Mouse (Mus musculus) lung, postnatal 0 days (tissue): ENCODE data around the gene Slc12a3. TPM values are rescaled to one million over a fixed set of nuclear protein-coding genes. Genes with fewer than 3 reads are reported as not detected.

ENCODE experiments used
- ATAC-seq: fragments of 200-750 bp; cut with Nextera tagmentation; 2 replicates; pipeline ENCODE4 v1.8.0; 2017; ENCODE audit warnings: moderate library complexity
- DNase-seq: peaks from one replicate; pipeline ENCODE4 v3.0.0-alpha.2; 2016; ENCODE audit warnings: low spot score
- H3K27ac ChIP-seq: fragments of 300-500 bp; sonication (generic); 2 replicates; pipeline ENCODE4 v1.5.1; 2014; ENCODE audit warnings: antibody characterized with exemption, mild to moderate bottlenecking, low read length, mixed read lengths
- H3K27me3 ChIP-seq: fragments of 300-500 bp; sonication (generic); replicated peaks from 2 replicates; pipeline ENCODE4 v1.6.1; 2014; ENCODE audit warnings: low read length, mixed read lengths; ENCODE audit not compliant: insufficient read depth
- H3K36me3 ChIP-seq: fragments of 300-500 bp; sonication (generic); 2 replicates; pipeline ENCODE4 v1.6.1; 2014; ENCODE audit warnings: low read length, mixed read lengths; ENCODE audit not compliant: insufficient read depth
- H3K4me1 ChIP-seq: fragments of 300-500 bp; sonication (generic); 2 replicates; pipeline ENCODE4 v1.6.1; 2014; ENCODE audit warnings: antibody characterized with exemption, low read depth, low read length, mixed read lengths; ENCODE audit not compliant: insufficient read depth
- H3K4me2 ChIP-seq: fragments of 300-500 bp; sonication (generic); replicated peaks from 2 replicates; pipeline ENCODE4 v1.6.1; 2014; ENCODE audit warnings: low read depth, mild to moderate bottlenecking, low read length, moderate library complexity, mixed read lengths
- H3K4me3 ChIP-seq: fragments of 300-500 bp; sonication (generic); 2 replicates; pipeline ENCODE4 v1.5.1; 2014; ENCODE audit warnings: low read depth, low read length
- H3K9ac ChIP-seq: fragments of 300-500 bp; sonication (generic); replicated peaks from 2 replicates; pipeline ENCODE4 v1.6.1; 2014; ENCODE audit warnings: low read depth, mild to moderate bottlenecking
- H3K9me3 ChIP-seq: fragments of 300-500 bp; sonication (generic); 2 replicates; pipeline ENCODE4 v1.6.1; 2016; ENCODE audit warnings: low read length, mixed read lengths
- CTCF ChIP-seq: IDR thresholded peaks from 2 replicates; pipeline ENCODE4 v1.5.1; 2016; ENCODE audit warnings: antibody characterized with exemption, mild to moderate bottlenecking
- EP300 ChIP-seq: IDR thresholded peaks from 2 replicates; pipeline ENCODE4 v1.6.1; 2016; ENCODE audit warnings: antibody characterized with exemption, mild to moderate bottlenecking, control low read depth
- WGBS: fragments of 180-500 bp; shearing (Covaris S2); extraction: QIAGEN DNeasy Blood & Tissue Kit; methylation state at CpG from one replicate; pipeline ENCODE4 v1.1.7; 2014; 5-methylcytosine and 5-hydroxymethylcytosine counted together
- polyA plus RNA-seq: library from polyadenylated mRNA; unstranded; fragments of >200 nt; fragmentation: Nextera tagmentation; extraction: Ambion mirVana; gene quantifications from 2 replicates; pipeline ENCODE4 v1.2.1, GENCODE M21; 2015

Slc12a3 gene
- 0.11 and 0.12 TPM in 2 replicates for polyA plus RNA-seq

DNA sequence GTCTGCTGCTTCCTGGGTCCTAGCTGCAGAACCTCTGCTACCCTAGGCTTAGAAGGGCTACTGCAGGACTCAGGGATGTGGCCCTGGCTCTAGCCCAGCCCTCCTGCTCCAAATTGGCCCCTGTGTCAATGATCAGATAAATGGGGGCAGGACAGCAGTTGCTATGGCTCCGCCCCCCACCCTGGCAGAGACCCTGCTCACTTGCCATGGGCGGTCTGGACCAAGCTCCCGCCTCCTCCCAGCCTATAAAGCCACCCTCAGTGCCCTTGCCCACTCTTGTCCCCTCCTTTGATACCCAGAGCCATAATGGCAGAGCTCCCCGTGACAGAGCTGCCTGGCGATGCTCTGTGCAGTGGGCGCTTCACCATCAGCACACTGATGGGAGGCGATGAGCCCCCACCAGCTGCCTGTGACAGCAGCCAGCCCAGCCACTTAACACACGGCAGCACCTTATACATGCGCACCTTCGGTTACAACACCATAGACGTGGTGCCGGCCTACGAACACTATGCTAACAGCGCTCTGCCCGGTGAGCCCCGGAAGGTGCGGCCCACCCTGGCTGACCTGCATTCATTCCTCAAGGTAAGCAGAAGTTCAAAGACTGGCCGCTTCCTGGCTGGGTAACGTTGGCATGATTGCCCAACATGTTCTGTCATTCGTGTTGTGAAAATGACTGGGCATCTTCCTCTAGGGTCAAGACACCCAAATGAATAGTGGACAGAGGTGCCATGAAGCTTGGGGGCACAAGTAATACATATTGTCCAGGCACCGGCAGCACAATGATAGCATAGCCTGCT is at the start of gene Slc12a3:
TSS of gene Slc12a3 (plus strand) at position 270 of the 797 bp plus-strand sequence.
- Histone ChIP-seq H3K27me3 (no peaks in the 10 kb centered on the region), H3K4me3 (no peak within 1 kb of the TSS), H3K4me2 (no peak within 1 kb of the TSS), H3K4me1 (peaks cover 6% of the 10 kb centered on the region; the same call in 1 of the 2 replicates), H3K9me3 (no peaks in the 10 kb centered on the region), H3K27ac (no peak within 1 kb of the TSS), H3K36me3 (no peaks in the 10 kb centered on the region), H3K9ac (no peak within 1 kb of the TSS)
- ATAC-seq (no peak), DNase-seq (no peak)
- 76% methylated on average over 21 of the region's 21 CpGs for WGBS
- TF ChIP-seq CTCF, result no peak
- no peak for TF ChIP-seq EP300

DNA sequence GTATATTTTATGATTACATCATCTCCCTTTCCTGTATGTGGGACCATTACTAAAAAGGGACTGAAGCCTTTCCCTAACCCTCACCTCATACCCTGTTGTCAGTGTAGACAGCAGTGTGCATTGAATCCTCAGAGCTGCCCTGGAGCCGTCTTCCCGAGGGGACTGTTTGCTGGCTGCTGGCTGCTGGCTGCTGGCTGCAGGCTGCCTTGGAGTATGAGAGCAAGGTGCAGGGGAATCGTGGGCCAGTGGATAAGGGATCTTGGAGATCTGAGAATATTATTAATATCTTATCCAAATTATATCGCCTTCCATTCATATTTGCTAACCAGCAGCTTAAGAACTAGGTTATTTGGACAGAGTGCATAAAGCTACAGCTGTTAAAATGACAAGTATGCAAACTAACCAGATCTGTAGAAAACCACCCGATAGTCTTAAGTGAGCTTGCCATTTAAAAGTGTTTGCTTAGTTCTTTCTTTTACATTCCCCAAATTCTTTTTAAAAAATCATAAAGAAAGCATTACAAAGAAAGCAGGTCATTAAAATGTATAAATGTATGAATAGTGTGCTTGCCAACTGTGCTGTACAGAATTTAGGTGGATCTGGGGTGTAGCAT is 48.9 kb upstream of the Slc12a3 start:
- 39% methylated on average over 5 of the region's 5 CpGs for WGBS
- peak; percentile 56 for DNase-seq
- Histone ChIP-seq H3K36me3 (no peaks in the 10 kb centered on the region), H3K4me2 (no peak overlapping the region), H3K27me3 (no peaks in the 10 kb centered on the region), H3K27ac (peak overlapping the region; percentile 38; the same call in 1 of the 2 replicates), H3K9ac (no peak overlapping the region), H3K4me3 (no peak overlapping the region), H3K9me3 (no peaks in the 10 kb centered on the region), H3K4me1 (0 out of 2 replicates have a peak, but pooled peaks cover 3% of the 10 kb centered on the region)
- ATAC-seq, result no peak; the same call in 1 of the 2 replicates
- TF ChIP-seq EP300, result peak; percentile 84
- TF ChIP-seq CTCF, result no peak

DNA sequence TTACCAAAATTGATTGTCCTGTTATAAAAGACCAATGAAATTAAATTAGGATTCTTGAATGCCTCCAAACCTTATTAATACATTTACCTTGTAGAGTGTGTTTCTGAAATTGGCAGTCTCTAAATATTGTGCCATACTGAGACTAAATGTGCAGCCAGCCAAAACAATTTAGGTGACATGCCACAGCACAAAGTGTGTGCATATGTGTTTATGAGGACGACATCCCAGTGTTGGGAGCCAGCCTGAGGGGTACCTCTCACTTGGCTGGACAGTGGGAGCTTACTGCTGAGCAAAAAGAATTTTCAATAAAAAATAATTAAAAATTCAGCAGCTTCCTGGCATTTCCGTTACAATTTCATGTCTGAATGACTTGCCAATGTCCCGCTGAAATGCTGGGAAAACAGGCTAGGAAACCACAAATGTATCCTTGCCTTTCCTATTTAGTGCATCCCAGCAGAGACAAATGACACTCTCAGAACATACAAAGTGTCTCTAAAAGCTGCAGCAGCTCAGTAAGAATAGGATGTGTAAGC is 46.5 kb upstream of the Slc12a3 start:
- Histone ChIP-seq H3K9ac (no peak overlapping the region), H3K4me1 (0 out of 2 replicates have a peak, but pooled peaks cover 4% of the 10 kb centered on the region), H3K4me2 (no peak overlapping the region), H3K27me3 (no peaks in the 10 kb centered on the region), H3K9me3 (no peaks in the 10 kb centered on the region), H3K4me3 (no peak overlapping the region), H3K27ac (no peak overlapping the region), H3K36me3 (no peaks in the 10 kb centered on the region)
- no peak for TF ChIP-seq EP300
- no peak for TF ChIP-seq CTCF
- DNase-seq (no peak), ATAC-seq (no peak)
- 86% methylated on average over 3 of the region's 3 CpGs for WGBS

DNA sequence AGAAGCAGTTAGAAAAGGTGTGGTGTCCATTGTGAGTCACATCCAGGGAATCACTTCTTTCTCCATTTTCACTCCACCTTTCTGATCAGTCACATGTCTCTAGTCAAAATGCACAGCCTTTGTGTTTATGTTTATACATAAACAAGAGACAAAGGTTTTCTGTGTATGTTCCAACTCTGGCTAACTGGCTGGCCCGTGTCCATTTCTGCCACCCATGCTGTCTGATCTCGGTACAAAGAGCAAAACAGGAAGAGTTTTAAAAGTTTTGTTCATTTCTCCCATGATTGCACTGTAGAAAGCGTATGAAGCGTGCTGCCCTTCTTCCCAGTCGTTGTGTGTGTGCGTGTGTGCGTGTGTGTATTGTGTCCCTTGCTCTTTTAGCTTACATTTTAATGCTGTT is 44.8 kb upstream of the Slc12a3 start:
- no peak overlapping the region for H3K27ac ChIP-seq
- no peaks in the 10 kb centered on the region for H3K36me3 ChIP-seq
- DNase-seq (no peak), ATAC-seq (no peak)
- H3K4me1 ChIP-seq, result 0 out of 2 replicates have a peak, but pooled peaks cover 6% of the 10 kb centered on the region
- no peak overlapping the region for H3K4me3 ChIP-seq
- no peak overlapping the region for H3K4me2 ChIP-seq
- no peaks in the 10 kb centered on the region for H3K9me3 ChIP-seq
- 55% methylated on average over 7 of the region's 7 CpGs for WGBS
- TF ChIP-seq EP300, result no peak
- H3K9ac ChIP-seq, result no peak overlapping the region
- H3K27me3 ChIP-seq, result no peaks in the 10 kb centered on the region

GRCm38 (mm10) chr8:94290606-94291005 is 38.4 kb upstream of the Slc12a3 start:
- 90% methylated on average over 5 of the region's 5 CpGs for WGBS
- Histone ChIP-seq H3K9me3 (no peaks in the 10 kb centered on the region), H3K4me2 (no peak overlapping the region), H3K27ac (no peak overlapping the region), H3K4me1 (peaks cover 3% of the 10 kb centered on the region; the same call in 1 of the 2 replicates), H3K27me3 (no peaks in the 10 kb centered on the region), H3K9ac (no peak overlapping the region), H3K4me3 (no peak overlapping the region), H3K36me3 (no peaks in the 10 kb centered on the region)
- ATAC-seq (no peak), DNase-seq (no peak)
- TF ChIP-seq EP300, result no peak
- TF ChIP-seq CTCF, result no peak

DNA sequence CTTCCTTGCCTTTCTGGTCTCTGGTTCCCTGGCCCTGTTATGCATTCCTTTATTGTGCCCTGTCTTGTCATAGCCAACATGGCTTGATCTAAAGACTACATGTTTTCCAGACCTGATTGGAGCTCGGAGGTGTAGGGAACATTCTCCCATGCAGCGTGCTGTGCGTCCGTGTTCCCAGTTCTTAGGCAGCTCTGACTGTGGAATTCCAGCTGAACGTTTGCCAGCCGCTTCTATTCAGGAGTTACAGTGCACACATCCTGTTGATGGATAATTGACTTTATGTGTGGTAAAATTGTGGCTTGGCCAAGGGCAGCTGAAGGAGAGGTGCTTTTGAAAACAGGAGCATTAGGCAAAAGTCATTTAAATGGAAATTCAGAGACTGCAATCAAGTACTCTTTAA is 36.9 kb upstream of the Slc12a3 start:
- Histone ChIP-seq H3K27ac (peak overlapping the region; percentile 22; the same call in 1 of the 2 replicates), H3K9ac (no peak overlapping the region), H3K4me1 (peaks cover 3% of the 10 kb centered on the region; the same call in 1 of the 2 replicates), H3K9me3 (no peaks in the 10 kb centered on the region), H3K36me3 (no peaks in the 10 kb centered on the region), H3K4me3 (no peak overlapping the region), H3K4me2 (no peak overlapping the region), H3K27me3 (no peaks in the 10 kb centered on the region)
- TF ChIP-seq CTCF (no peak), EP300 (no peak)
- WGBS, result 24% methylated on average over 6 of the region's 6 CpGs
- DNase-seq (no peak), ATAC-seq (no peak)
